ENCODE assay signal across 29 mouse cellular contexts in genomic region chr9:102656355-102657095, GRCm38 (mm10). TPM values are rescaled to one million over a fixed set of nuclear protein-coding genes. Genes with fewer than 3 reads are reported as not detected.
DNase-seq lines count a peak whose midpoint lies in the region; ATAC-seq and TF ChIP-seq lines count a peak whose summit lies in the region.
"Had no signal": no experiment of that assay in that cellular context is flagged by ENCODE, and none has a peak within 500 bp of the region (broad histone marks: within the 10 kb centered on the region; RNA-seq: fewer than 3 reads in every experiment).

No protein-coding gene starts in this region.

- no peaks in the 10 kb centered on the region for H3K9me3 ChIP-seq in intestine, embryonic 15.5 days
- H3K9me3 ChIP-seq in intestine, postnatal 0 days (ENCODE audit: control insufficient read depth) = no peaks in the 10 kb centered on the region
- H3K9me3 ChIP-seq in limb, embryonic 14.5 days (ENCODE audit: control insufficient read depth, low read length) = no peaks in the 10 kb centered on the region
- H3K9me3 ChIP-seq in lung, embryonic 16.5 days (ENCODE audit: control insufficient read depth, low read length) = no peaks in the 10 kb centered on the region; the same call in 1 of the 2 replicates
- H3K9me3 ChIP-seq: embryonic facial prominence, embryonic 12.5 days; G1E; hindbrain, embryonic 13.5 days; kidney, embryonic 15.5 days; midbrain, embryonic 12.5 days; neural tube, embryonic 15.5 days; stomach, embryonic 15.5 days had no signal

- no peaks in the 10 kb centered on the region for H3K27me3 ChIP-seq in intestine, embryonic 15.5 days (replicated peaks)
- H3K27me3 ChIP-seq in intestine, postnatal 0 days (replicated peaks; ENCODE audit: control insufficient read depth, insufficient read depth, low read length) = no peaks in the 10 kb centered on the region
- no peaks in the 10 kb centered on the region for H3K27me3 ChIP-seq in limb, embryonic 14.5 days (ENCODE audit: control insufficient read depth, insufficient read depth, low read length)
- no peaks in the 10 kb centered on the region for H3K27me3 ChIP-seq in lung, embryonic 16.5 days (ENCODE audit: control insufficient read depth, insufficient read depth, low read depth, low read length)
- H3K27me3 ChIP-seq: embryonic facial prominence, embryonic 12.5 days; heart, embryonic 12.5 days; hindbrain, embryonic 13.5 days; kidney, embryonic 15.5 days; neural tube, embryonic 15.5 days; stomach, embryonic 15.5 days had no signal

- TF ChIP-seq POLR2A in limb, embryonic 14.5 days (IDR thresholded peaks at IDR 0.05; ENCODE audit: borderline replicate concordance, extremely low read depth, insufficient read depth, insufficient read length) = no peak

- no peak overlapping the region for H3K27ac ChIP-seq in intestine, embryonic 15.5 days
- H3K27ac ChIP-seq in intestine, postnatal 0 days (ENCODE audit: low read depth, low read length) = no peak overlapping the region
- no peak overlapping the region for H3K27ac ChIP-seq in limb, embryonic 14.5 days (replicated peaks; ENCODE audit: low read depth, low read length)
- H3K27ac ChIP-seq in lung, embryonic 16.5 days (ENCODE audit: low read length) = peak overlapping the region; percentile 91
- H3K27ac ChIP-seq: embryonic facial prominence, embryonic 12.5 days; heart, adult 2 months; hindbrain, embryonic 13.5 days; kidney, embryonic 15.5 days; midbrain, embryonic 12.5 days; neural tube, embryonic 15.5 days; stomach, embryonic 15.5 days had no signal

- DNase-seq in limb, embryonic 14.5 days (ENCODE audit: low spot score) = peak; percentile 58
- peak; percentile 81 for DNase-seq in lung, postnatal 36 days
- DNase-seq in kidney, adult 8-10 months = no peak
- no peak for DNase-seq in thymus, postnatal 25 days
- DNase-seq: adrenal gland, adult 8-10 months; cerebellum, adult 8-10 months; cerebellum, postnatal 25 days; heart, adult 2 months; heart, postnatal 4 days; layer of hippocampus, postnatal 36 days; left cerebral cortex, postnatal 4 days; retina, postnatal 1 day; right cerebral cortex, postnatal 14 days; thymus, postnatal 36 days had no signal

- peak; percentile 60 for ATAC-seq in intestine, embryonic 15.5 days
- no peak for ATAC-seq in intestine, postnatal 0 days
- no peak for ATAC-seq in limb, embryonic 14.5 days (ENCODE audit: low FRiP score, low read depth)
- ATAC-seq in lung, embryonic 16.5 days (ENCODE audit: low read depth) = peak; percentile 90
- no peak for ATAC-seq in megakaryocyte progenitor cell, adult 5-6 weeks (replicated peaks; ENCODE audit: poor library complexity)
- ATAC-seq: forebrain, embryonic 16.5 days had no signal

- 0 out of 2 replicates have a peak, but pooled peaks cover 10% of the 10 kb centered on the region for H3K4me1 ChIP-seq in intestine, embryonic 15.5 days (replicated peaks)
- H3K4me1 ChIP-seq in intestine, postnatal 0 days (replicated peaks; ENCODE audit: control insufficient read depth, insufficient read depth, low read length) = no peaks in the 10 kb centered on the region
- peaks cover 19% of the 10 kb centered on the region for H3K4me1 ChIP-seq in limb, embryonic 14.5 days (ENCODE audit: control insufficient read depth, insufficient read depth, low read length)
- peaks cover 6% of the 10 kb centered on the region for H3K4me1 ChIP-seq in lung, embryonic 16.5 days (replicated peaks; ENCODE audit: control insufficient read depth, insufficient read depth, low read length)
- H3K4me1 ChIP-seq: kidney, embryonic 15.5 days; midbrain, embryonic 12.5 days; neural tube, embryonic 15.5 days had no signal

- no peaks in the 10 kb centered on the region for H3K36me3 ChIP-seq in intestine, embryonic 15.5 days
- no peaks in the 10 kb centered on the region for H3K36me3 ChIP-seq in intestine, postnatal 0 days (ENCODE audit: control insufficient read depth, insufficient read depth)
- H3K36me3 ChIP-seq in limb, embryonic 14.5 days (ENCODE audit: control insufficient read depth, insufficient read depth, low read length) = no peaks in the 10 kb centered on the region
- no peaks in the 10 kb centered on the region for H3K36me3 ChIP-seq in lung, embryonic 16.5 days (ENCODE audit: control insufficient read depth, insufficient read depth, low read length)
- H3K36me3 ChIP-seq: embryonic facial prominence, embryonic 12.5 days; G1E; heart, embryonic 12.5 days; hindbrain, embryonic 13.5 days; kidney, embryonic 15.5 days; midbrain, embryonic 12.5 days; neural tube, embryonic 15.5 days; stomach, embryonic 15.5 days had no signal

- no peak overlapping the region for H3K4me3 ChIP-seq in intestine, embryonic 15.5 days (replicated peaks)
- no peak overlapping the region for H3K4me3 ChIP-seq in intestine, postnatal 0 days (ENCODE audit: low read depth, low read length)
- H3K4me3 ChIP-seq in limb, embryonic 14.5 days (replicated peaks; ENCODE audit: low read length) = no peak overlapping the region
- no peak overlapping the region for H3K4me3 ChIP-seq in lung, embryonic 16.5 days (ENCODE audit: low read length)
- H3K4me3 ChIP-seq: embryonic facial prominence, embryonic 12.5 days; heart, adult 2 months; heart, embryonic 12.5 days; hindbrain, embryonic 13.5 days; kidney, embryonic 15.5 days; megakaryocyte, embryonic 14.5 days; midbrain, embryonic 12.5 days; neural tube, embryonic 15.5 days; stomach, embryonic 15.5 days had no signal

- no peak for TF ChIP-seq CTCF in intestine, postnatal 0 days (IDR thresholded peaks at IDR 0.05; ENCODE audit: low read depth)

- H3K4me2 ChIP-seq in intestine, embryonic 15.5 days (replicated peaks) = no peak overlapping the region
- no peak overlapping the region for H3K4me2 ChIP-seq in intestine, postnatal 0 days (replicated peaks; ENCODE audit: low read depth)
- H3K4me2 ChIP-seq in limb, embryonic 14.5 days (replicated peaks; ENCODE audit: low read depth, low read length, severe bottlenecking) = no peak overlapping the region
- peak overlapping the region; percentile 41 for H3K4me2 ChIP-seq in lung, embryonic 16.5 days (ENCODE audit: low read depth, low read length)
- H3K4me2 ChIP-seq: embryonic facial prominence, embryonic 12.5 days; heart, embryonic 12.5 days; hindbrain, embryonic 13.5 days; kidney, embryonic 15.5 days; liver, embryonic 11.5 days; midbrain, embryonic 12.5 days; neural tube, embryonic 15.5 days; stomach, embryonic 15.5 days had no signal

- 50% methylated on average over 8 of the region's 8 CpGs for WGBS in intestine, embryonic 15.5 days
- WGBS in intestine, postnatal 0 days = 38% methylated on average over 8 of the region's 8 CpGs
- 29% methylated on average over 8 of the region's 8 CpGs for WGBS in limb, embryonic 14.5 days
- 44% methylated on average over 8 of the region's 8 CpGs for WGBS in lung, embryonic 16.5 days

- no peak overlapping the region for H3K9ac ChIP-seq in intestine, embryonic 15.5 days
- no peak overlapping the region for H3K9ac ChIP-seq in intestine, postnatal 0 days (ENCODE audit: low read depth, low read length)
- no peak overlapping the region for H3K9ac ChIP-seq in limb, embryonic 14.5 days (ENCODE audit: low read depth, low read length, severe bottlenecking)
- no peak overlapping the region for H3K9ac ChIP-seq in lung, embryonic 16.5 days (ENCODE audit: low read length)
- H3K9ac ChIP-seq: embryonic facial prominence, embryonic 12.5 days; heart, embryonic 12.5 days; hindbrain, embryonic 13.5 days; kidney, embryonic 15.5 days; midbrain, embryonic 12.5 days; neural tube, embryonic 15.5 days; stomach, embryonic 15.5 days had no signal

RNA-seq across cellular contexts. Expression of gene Cep63, which starts 30.2 kb away (rescaled TPM):
- polyA plus RNA-seq in intestine, embryonic 15.5 days (2015; fragmentation: Nextera tagmentation; extraction: Ambion mirVana) = 42.0 and 47.7 TPM in 2 replicates
- polyA plus RNA-seq in intestine, postnatal 0 days (2015; fragmentation: Nextera tagmentation; extraction: Ambion mirVana) = 25.8 and 30.8 TPM in 2 replicates
- polyA plus RNA-seq in limb, embryonic 14.5 days (2012; rRNA removed) = 15.2 and 28.1 TPM in 2 replicates
- 44.1 and 45.3 TPM in 2 replicates for polyA plus RNA-seq in limb, embryonic 14.5 days (2014; fragmentation: Nextera tagmentation; extraction: Ambion mirVana)
- 55.4 and 58.8 TPM in 2 replicates for polyA plus RNA-seq in lung, embryonic 16.5 days (2015; fragmentation: Nextera tagmentation; extraction: Ambion mirVana)
- total RNA-seq in megakaryocyte progenitor cell, adult 5-6 weeks (2015) = 26.0 and 43.3 TPM in 2 replicates
- total RNA-seq in megakaryocyte progenitor cell, adult 5-6 weeks (2017) = 30.0 and 40.8 TPM in 2 replicates

RNA-seq across cellular contexts. Expression of gene Anapc13, which starts 30.4 kb away (rescaled TPM):
- 194 and 206 TPM in 2 replicates for polyA plus RNA-seq in intestine, embryonic 15.5 days (2015; fragmentation: Nextera tagmentation; extraction: Ambion mirVana)
- polyA plus RNA-seq in intestine, postnatal 0 days (2015; fragmentation: Nextera tagmentation; extraction: Ambion mirVana) = 182 and 204 TPM in 2 replicates
- polyA plus RNA-seq in limb, embryonic 14.5 days (2012; rRNA removed) = 88.7 and 191 TPM in 2 replicates
- polyA plus RNA-seq in limb, embryonic 14.5 days (2014; fragmentation: Nextera tagmentation; extraction: Ambion mirVana) = 169 and 177 TPM in 2 replicates
- 196 and 198 TPM in 2 replicates for polyA plus RNA-seq in lung, embryonic 16.5 days (2015; fragmentation: Nextera tagmentation; extraction: Ambion mirVana)
- 105 and 118 TPM in 2 replicates for total RNA-seq in megakaryocyte progenitor cell, adult 5-6 weeks (2015)
- total RNA-seq in megakaryocyte progenitor cell, adult 5-6 weeks (2017) = 107 and 125 TPM in 2 replicates

RNA-seq across cellular contexts. Expression of gene Amotl2, which starts 59.9 kb away (rescaled TPM):
- polyA plus RNA-seq in intestine, embryonic 15.5 days (2015; fragmentation: Nextera tagmentation; extraction: Ambion mirVana) = 31.8 and 32.9 TPM in 2 replicates
- polyA plus RNA-seq in intestine, postnatal 0 days (2015; fragmentation: Nextera tagmentation; extraction: Ambion mirVana) = 12.4 and 13.4 TPM in 2 replicates
- 58.9 and 67.7 TPM in 2 replicates for polyA plus RNA-seq in limb, embryonic 14.5 days (2012; rRNA removed)
- polyA plus RNA-seq in limb, embryonic 14.5 days (2014; fragmentation: Nextera tagmentation; extraction: Ambion mirVana) = 52.7 and 66.6 TPM in 2 replicates
- 37.6 and 40.1 TPM in 2 replicates for polyA plus RNA-seq in lung, embryonic 16.5 days (2015; fragmentation: Nextera tagmentation; extraction: Ambion mirVana)
- 0.84 and 2.1 TPM in 2 replicates for total RNA-seq in megakaryocyte progenitor cell, adult 5-6 weeks (2015)
- total RNA-seq in megakaryocyte progenitor cell, adult 5-6 weeks (2017) = 0.98 and 8.5 TPM in 2 replicates
- polyA plus RNA-seq: G1E had no signal

Comparison
In these comparisons a context has a peak if more than half of its experiments do, and no peak if none do; other contexts are left out.
1. ATAC-seq: peak in intestine, embryonic 15.5 days (single experiment) and lung, embryonic 16.5 days (single experiment); none in intestine, postnatal 0 days (single experiment), limb, embryonic 14.5 days (single experiment) and megakaryocyte progenitor cell, adult 5-6 weeks (single experiment).
2. DNase-seq: peak in limb, embryonic 14.5 days (single experiment) and lung, postnatal 36 days (single experiment); none in kidney, adult 8-10 months (0 of 2) and thymus, postnatal 25 days (single experiment).